Mouse (Mus musculus): ENCODE measurements around the gene Cd248. TPM values are rescaled to one million over a fixed set of nuclear protein-coding genes. Genes with fewer than 3 reads are reported as not detected.

The Cd248 gene
- polyA plus RNA-seq, 1 experiment, result 24.7 TPM

DNA sequence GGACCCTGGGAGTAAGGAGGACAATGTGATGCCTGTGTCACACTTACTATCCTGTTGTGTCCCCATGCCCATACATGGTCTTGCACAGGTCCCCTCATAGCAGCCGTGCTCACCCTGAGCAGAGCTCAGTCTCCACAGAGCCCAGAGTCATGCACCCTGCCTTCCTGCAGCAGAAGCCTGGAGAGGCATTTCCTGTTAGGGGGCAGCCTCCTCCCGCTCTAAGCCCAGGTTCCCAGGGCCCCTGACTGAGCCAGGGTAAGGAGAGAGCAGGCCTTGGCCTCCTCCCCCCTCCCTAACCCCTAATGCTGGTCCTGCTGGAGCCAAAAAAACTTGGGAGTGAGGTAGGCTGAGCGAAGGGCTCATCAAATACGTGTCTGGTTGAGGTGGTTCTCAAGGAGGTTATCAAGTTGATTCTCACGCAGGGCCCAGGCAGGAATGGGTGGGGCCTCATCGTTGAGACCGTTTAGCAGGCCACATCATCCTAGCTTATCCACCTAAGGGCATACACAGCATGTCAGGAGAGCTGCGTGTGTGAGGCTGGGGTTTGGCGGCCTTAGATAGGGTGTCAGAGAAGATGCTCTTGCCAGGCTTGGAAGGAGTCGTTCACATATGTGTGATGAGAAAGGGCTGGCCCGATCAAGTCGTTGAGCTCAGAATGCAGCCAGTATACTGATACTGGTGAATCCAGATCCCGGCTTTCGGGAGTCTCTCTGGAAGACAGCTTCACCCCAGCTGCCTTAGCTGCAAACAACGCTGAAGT, 658 bp upstream of the Cd248 start:
- TF ChIP-seq POLR2A (IDR thresholded peaks at IDR 0.05; ENCODE audit: borderline replicate concordance, extremely low read depth, insufficient read depth, insufficient read length, poor library complexity, severe bottlenecking) (no peak), CTCF (IDR thresholded peaks at IDR 0.05; ENCODE audit: borderline replicate concordance, extremely low read depth, insufficient read depth, insufficient read length) (no peak)
- no peak for DNase-seq (ENCODE audit: low read depth)

DNA sequence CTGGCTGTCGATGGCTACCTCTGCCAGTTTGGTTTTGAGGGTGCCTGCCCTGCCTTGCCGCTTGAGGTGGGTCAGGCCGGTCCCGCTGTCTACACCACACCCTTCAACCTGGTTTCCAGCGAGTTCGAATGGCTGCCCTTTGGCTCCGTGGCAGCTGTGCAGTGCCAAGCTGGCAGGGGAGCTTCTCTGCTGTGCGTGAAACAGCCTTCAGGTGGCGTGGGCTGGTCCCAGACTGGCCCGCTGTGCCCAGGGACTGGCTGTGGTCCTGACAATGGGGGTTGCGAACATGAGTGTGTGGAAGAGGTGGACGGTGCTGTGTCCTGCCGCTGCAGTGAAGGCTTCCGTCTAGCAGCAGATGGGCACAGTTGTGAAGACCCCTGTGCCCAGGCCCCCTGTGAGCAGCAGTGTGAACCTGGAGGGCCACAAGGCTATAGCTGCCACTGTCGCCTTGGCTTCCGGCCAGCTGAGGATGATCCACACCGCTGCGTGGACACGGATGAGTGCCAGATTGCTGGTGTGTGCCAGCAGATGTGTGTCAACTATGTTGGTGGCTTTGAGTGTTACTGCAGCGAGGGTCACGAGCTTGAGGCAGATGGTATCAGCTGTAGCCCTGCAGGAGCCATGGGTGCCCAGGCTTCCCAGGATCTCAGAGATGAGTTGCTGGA, 824 bp downstream of the Cd248 start:
- TF ChIP-seq POLR2A (IDR thresholded peaks at IDR 0.05; ENCODE audit: borderline replicate concordance, extremely low read depth, insufficient read depth, insufficient read length, poor library complexity, severe bottlenecking) (no peak), CTCF (IDR thresholded peaks at IDR 0.05; ENCODE audit: borderline replicate concordance, extremely low read depth, insufficient read depth, insufficient read length) (peak; percentile 1; the same call in 1 of the 2 replicates)
- DNase-seq (ENCODE audit: low read depth), result no peak

DNA sequence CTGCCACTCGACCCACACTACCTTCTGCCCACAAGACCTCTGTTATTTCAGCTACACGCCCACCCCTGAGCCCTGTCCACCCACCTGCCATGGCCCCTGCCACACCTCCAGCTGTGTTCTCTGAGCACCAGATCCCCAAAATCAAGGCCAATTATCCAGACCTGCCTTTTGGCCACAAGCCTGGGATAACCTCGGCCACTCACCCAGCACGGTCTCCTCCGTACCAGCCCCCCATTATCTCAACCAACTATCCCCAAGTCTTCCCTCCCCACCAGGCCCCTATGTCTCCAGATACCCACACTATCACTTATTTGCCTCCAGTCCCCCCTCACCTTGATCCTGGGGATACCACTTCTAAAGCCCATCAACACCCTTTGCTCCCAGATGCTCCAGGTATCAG, 1.6 kb downstream of the Cd248 start:
- no peak for DNase-seq (ENCODE audit: low read depth)
- TF ChIP-seq POLR2A (IDR thresholded peaks at IDR 0.05; ENCODE audit: borderline replicate concordance, extremely low read depth, insufficient read depth, insufficient read length, poor library complexity, severe bottlenecking), result no peak
- TF ChIP-seq CTCF (IDR thresholded peaks at IDR 0.05; ENCODE audit: borderline replicate concordance, extremely low read depth, insufficient read depth, insufficient read length), result no peak

DNA sequence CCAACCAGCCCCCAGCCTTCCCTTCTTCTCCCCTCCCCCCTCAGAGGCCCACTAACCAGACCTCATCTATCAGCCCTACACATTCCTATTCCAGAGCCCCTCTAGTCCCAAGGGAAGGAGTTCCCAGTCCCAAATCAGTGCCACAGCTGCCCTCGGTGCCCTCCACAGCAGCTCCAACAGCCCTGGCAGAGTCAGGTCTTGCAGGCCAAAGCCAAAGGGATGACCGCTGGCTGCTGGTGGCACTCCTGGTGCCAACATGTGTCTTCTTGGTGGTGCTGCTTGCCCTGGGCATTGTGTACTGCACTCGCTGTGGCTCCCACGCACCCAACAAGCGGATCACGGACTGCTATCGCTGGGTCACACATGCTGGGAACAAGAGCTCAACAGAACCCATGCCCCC, 2.1 kb downstream of the Cd248 start:
- no peak for TF ChIP-seq POLR2A (IDR thresholded peaks at IDR 0.05; ENCODE audit: borderline replicate concordance, extremely low read depth, insufficient read depth, insufficient read length, poor library complexity, severe bottlenecking)
- no peak for TF ChIP-seq CTCF (IDR thresholded peaks at IDR 0.05; ENCODE audit: borderline replicate concordance, extremely low read depth, insufficient read depth, insufficient read length)
- DNase-seq (ENCODE audit: low read depth), result no peak

DNA sequence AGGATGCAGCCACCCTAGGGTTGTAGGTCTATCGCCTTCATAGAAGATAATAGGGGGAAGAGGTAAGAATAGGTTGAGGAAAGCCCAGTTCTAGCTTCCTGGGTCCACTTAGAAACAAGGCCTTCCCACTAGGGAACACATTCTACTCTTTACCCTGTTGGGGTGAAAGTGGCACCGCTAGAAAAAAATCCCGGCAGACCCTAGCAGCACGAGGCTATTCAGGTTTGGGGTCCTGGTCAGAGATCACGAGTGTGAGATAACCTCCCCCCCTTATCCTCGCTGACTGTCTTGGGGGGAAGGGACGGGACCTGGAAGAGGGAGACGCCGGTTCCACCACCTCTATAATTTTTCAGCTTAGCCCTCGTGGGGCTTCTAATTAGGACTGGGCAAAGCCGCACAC, 3.2 kb downstream of the Cd248 start:
- TF ChIP-seq POLR2A (IDR thresholded peaks at IDR 0.05; ENCODE audit: borderline replicate concordance, extremely low read depth, insufficient read depth, insufficient read length, poor library complexity, severe bottlenecking) (no peak), CTCF (IDR thresholded peaks at IDR 0.05; ENCODE audit: borderline replicate concordance, extremely low read depth, insufficient read depth, insufficient read length) (no peak)
- DNase-seq (ENCODE audit: low read depth), result no peak

DNA sequence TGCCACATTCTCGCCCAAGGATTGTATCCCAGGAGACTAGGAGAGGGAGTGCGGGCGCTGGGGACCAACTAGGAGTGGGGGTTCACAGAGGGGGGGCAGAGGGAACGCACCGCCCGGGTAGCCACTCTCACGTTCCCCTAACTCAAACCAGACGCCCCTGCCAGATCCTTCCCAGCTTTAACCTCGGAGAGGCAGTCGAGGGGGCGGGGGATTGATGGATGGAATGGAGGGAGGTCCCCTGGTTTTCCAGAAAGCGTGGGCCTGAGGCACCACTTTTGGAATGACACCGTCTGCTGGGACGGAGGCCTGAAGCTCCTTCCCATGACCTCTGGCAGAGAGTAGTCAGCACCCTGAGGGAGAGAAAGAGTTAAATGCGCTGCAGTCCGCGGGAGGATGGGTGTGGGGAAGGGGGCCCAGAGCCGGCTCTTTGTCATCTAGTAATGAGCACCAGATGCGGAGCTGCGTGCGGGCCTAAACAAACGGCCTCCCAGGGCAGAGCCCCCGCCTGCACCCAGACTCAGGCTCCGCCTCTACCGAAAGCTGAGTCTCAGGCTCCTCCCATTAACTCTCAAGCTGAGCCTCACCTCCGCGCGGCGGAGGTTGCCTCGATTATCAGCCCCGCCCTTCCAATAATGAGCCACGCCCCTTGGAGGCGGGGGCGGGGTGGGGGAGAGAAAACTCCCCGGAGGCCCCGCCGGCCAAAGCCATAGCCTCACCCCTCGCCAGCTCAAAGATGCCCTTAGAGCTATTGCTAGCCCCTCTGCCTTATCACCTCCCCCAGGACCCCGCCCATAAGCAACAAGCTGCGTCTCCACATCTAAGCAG, 3.9 kb downstream of the Cd248 start:
- DNase-seq (ENCODE audit: low read depth), result peak; percentile 94
- no peak for TF ChIP-seq CTCF (IDR thresholded peaks at IDR 0.05; ENCODE audit: borderline replicate concordance, extremely low read depth, insufficient read depth, insufficient read length)
- no peak for TF ChIP-seq POLR2A (IDR thresholded peaks at IDR 0.05; ENCODE audit: borderline replicate concordance, extremely low read depth, insufficient read depth, insufficient read length, poor library complexity, severe bottlenecking)

DNA sequence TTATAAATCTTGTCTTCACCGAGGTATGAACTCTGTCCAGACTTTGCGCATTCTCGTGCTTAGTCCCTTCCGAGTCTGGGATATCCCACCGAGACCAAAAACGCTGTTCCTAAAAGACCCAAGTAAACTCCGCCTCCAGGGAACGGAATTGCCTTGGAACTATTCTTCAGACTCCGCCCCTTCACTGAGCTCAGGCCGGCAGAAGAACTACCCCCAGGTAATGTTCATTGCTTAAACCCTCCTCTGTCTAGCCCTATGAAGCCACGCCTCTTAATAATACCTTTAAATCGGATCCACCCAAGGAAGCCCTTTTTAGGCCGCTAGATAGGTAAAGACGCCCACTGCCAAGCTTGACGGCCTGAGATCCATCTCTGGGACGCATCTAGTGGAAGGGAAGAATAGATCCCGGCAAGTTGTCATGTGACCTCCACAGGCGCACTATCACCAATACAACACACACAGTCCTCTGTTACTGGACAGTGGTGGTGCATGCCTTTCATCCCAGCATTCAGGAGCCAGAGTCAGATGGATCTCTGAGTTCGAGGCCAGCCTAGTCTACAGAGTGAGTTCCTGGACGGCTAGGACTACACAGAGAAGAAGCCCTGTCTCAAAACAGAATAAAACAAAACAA, 4.6 kb downstream of the Cd248 start:
- TF ChIP-seq CTCF (IDR thresholded peaks at IDR 0.05; ENCODE audit: borderline replicate concordance, extremely low read depth, insufficient read depth, insufficient read length) (no peak), POLR2A (IDR thresholded peaks at IDR 0.05; ENCODE audit: borderline replicate concordance, extremely low read depth, insufficient read depth, insufficient read length, poor library complexity, severe bottlenecking) (no peak)
- no peak for DNase-seq (ENCODE audit: low read depth)

DNA sequence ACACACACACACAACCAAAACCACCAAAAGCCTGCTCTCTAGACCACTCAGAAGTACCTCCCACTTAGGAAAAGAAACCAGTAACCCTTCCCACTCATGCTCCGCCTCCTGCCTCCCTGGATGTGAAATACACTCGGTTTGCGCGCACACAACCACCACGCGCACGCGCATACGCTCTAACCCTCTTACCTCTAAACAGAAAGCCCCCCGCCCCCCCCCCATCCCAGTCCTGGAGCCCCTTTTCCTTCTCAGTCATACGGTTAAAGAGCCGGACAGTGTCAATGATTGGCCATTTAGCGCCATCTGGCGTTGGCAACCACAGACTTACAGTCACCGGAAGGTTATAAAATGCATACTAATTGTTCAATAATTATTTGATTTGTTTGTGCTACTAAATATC, 5.2 kb downstream of the Cd248 start:
- DNase-seq (ENCODE audit: low read depth), result peak; percentile 87
- TF ChIP-seq POLR2A (IDR thresholded peaks at IDR 0.05; ENCODE audit: borderline replicate concordance, extremely low read depth, insufficient read depth, insufficient read length, poor library complexity, severe bottlenecking), result no peak
- TF ChIP-seq CTCF (IDR thresholded peaks at IDR 0.05; ENCODE audit: borderline replicate concordance, extremely low read depth, insufficient read depth, insufficient read length), result peak; percentile 69; the same call in 1 of the 2 replicates

DNA sequence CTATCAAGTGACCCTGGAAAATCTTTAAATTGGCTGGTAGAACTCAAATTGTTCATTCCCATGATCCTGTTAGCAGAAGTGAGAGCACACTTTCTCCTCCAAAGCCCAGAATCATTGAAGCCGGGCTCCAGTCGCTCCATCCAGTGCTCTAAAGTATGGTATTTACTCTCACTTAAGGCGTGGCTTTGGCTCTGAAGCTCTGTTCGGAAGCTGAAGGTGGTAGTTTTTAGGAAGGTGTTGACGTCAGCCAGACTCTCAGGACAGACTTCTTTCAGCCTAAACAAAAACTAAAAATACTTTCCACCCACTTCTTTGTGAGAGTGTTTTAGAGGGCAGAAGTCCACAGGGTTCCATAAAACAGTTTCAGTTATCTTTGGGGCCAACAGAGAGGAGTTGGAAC, 5.6 kb downstream of the Cd248 start:
- no peak for TF ChIP-seq CTCF (IDR thresholded peaks at IDR 0.05; ENCODE audit: borderline replicate concordance, extremely low read depth, insufficient read depth, insufficient read length)
- TF ChIP-seq POLR2A (IDR thresholded peaks at IDR 0.05; ENCODE audit: borderline replicate concordance, extremely low read depth, insufficient read depth, insufficient read length, poor library complexity, severe bottlenecking), result no peak

DNA sequence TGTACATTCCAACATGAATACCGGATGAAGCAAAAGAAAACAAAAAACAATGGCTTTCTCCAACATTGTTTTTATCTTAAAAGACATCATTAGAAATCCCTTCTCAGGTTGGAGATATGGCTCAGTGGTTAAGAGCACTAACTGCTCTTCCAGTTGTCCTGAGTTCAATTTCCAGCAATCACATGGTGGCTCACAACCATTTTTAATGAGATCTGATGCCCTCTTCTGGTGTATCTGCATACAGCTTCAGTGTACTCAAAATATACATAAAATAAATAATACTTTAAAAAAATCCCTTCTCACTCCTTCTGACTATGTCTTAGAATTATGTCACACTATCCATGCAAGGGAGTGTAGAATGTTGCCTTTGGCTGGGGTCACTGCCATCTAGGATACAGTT, 11.4 kb downstream of the Cd248 start:
- TF ChIP-seq CTCF (IDR thresholded peaks at IDR 0.05; ENCODE audit: borderline replicate concordance, extremely low read depth, insufficient read depth, insufficient read length) (no peak), POLR2A (IDR thresholded peaks at IDR 0.05; ENCODE audit: borderline replicate concordance, extremely low read depth, insufficient read depth, insufficient read length, poor library complexity, severe bottlenecking) (no peak)
- DNase-seq (ENCODE audit: low read depth), result no peak

More for the DNA sequence above, 5.6 kb downstream of the Cd248 start:
- no peak for DNase-seq (ENCODE audit: low read depth)

DNA sequence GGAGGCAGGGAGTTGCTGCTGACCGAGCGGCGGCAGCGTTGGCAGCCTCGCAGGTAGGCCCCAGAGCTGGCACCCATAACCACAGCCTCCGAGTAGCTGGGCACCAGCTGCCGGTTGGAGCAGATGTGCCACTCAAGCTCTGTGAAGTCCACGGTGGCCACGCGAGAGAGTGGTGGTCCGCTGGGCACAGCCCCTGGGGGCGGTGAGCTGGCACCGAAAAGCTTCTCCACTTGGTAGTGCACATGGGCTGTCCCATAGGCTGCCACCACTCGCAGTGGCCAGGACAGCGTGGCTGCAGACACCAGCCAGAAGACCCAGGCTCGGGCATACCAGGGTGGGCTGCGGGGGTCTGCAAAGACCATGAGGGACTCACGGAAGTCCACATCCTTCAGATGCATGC, 14.1 kb downstream of the Cd248 start:
- DNase-seq (ENCODE audit: low read depth), result no peak
- no peak for TF ChIP-seq CTCF (IDR thresholded peaks at IDR 0.05; ENCODE audit: borderline replicate concordance, extremely low read depth, insufficient read depth, insufficient read length)
- no peak for TF ChIP-seq POLR2A (IDR thresholded peaks at IDR 0.05; ENCODE audit: borderline replicate concordance, extremely low read depth, insufficient read depth, insufficient read length, poor library complexity, severe bottlenecking)

Data from brain, embryonic 14.5 days (tissue).